Mouse (Mus musculus): ENCODE results near the gene Socs4. TPM values are rescaled to one million over a fixed set of nuclear protein-coding genes. Genes with fewer than 3 reads are reported as not detected.
A peak's percentile ranks its signal among the peaks of the same experiment; 100 is the strongest.

Gene Socs4
- total RNA-seq (2017) = 20.5 and 24.4 TPM in 2 replicates

DNA sequence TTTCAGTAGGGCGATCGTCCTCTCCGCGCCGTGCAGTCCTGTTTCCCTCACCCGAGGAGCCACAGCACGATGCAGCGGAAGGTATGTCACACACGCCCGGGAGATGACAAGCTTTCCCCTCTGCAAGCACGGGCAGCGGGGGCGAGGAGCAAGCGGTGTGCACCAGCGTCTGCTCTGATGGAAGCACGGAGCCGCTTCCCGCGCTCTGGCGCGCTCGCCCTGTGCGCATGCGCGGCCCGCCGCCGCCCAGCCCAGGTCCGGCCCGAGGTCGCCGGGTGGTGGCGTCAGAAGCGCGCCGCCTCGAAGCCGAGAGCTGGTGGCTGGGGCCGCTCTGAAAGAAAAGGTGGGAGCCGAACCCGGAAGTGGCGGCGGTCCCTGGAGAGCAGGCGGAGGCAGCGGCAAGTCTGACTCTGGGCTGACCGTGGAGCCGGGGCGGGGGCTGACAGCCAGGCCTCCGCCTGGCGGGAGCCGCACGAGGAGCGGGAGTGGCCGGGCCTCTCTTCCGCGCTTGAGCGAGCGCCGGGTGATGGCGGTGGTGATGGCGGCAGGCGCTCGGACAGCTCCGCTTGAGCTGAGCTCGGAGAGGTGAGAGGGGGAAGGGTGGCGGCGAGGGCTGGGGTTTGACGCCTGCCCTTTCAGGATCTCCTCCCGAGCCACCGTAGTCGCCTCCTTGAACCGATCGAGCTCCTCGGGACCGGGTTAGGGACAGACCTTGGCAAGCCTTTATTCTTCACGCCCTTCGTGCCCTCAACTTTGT is at the start of gene Socs4, which contains the start of gene Wdhd1:
Gene Socs4 (plus strand): TSS at position 295 of the 757 bp plus-strand sequence.
Gene Wdhd1 (minus strand): TSS at position 221 of the 757 bp plus-strand sequence.
- ATAC-seq (ENCODE audit: extremely low read depth, insufficient number of reproducible peaks, low FRiP score, poor library complexity, severe bottlenecking) = peak; percentile 85

DNA sequence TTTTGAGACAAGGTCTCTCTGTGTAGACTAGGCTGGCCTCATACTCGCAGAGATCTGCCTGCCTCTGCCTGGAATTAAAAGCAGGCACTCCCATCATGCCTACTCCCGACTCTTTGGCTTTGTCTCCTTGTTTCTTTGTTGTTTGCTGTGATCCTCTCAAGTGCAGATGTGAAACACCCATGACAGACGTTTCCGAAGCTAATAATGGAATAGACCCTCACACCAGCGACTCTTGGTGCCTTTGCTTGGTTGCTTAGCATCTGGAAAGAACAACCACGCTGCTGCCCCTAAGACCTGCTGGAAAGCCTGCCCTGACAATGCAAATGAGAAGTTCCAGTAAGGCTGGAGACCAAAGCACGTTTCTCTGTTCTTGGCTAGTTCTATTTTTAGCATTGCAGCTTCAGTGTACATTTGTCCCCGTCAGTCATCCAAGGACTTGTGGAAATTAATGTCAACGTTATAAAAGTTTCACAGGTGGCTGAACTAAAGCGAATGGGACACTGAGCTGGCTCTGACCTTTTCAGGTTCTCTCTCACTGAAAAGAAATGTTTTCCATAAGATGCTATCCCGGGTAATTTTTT is 46.8 kb upstream of the Socs4 start:
- no peak for ATAC-seq (ENCODE audit: extremely low read depth, insufficient number of reproducible peaks, low FRiP score, poor library complexity, severe bottlenecking)

DNA sequence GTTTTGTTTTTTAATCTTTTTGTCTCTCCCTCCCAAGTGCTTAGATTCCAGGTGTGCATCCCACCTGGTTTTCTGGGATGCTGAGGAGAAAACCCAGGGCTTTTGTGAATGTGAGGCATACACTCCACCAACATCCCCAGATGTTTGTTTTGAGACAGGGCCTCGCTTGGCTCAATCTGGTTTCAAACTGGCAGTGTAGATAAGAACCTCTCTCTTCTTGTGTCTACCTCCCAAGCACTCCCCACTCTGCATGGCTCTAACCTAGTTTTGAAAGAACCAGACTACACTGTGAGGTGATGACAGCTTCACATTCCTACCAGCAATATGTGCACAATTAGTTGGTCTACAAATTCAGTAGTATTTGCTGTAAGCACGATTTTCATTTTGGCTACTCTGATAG is 43.1 kb upstream of the Socs4 start:
- no peak for ATAC-seq (ENCODE audit: extremely low read depth, insufficient number of reproducible peaks, low FRiP score, poor library complexity, severe bottlenecking)

DNA sequence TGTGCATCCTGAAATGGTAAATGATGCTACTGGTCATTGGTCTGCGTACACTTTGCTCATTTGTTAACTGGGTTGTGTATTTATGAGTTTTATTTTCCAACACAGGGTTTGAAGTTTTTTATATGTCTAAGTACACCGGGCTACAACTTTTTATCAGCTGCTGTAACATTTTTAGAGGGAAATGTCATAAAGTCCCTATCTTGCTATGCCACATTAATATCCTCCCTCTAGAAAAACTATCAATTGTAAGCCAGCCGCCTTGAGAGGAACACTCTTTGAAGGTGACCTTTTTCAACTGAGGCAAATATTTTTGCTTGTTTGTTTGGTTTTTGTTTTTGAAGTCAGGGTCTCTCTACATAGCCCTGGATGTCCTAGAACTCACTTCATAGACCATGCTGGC is 42.7 kb upstream of the Socs4 start:
- no peak for ATAC-seq (ENCODE audit: extremely low read depth, insufficient number of reproducible peaks, low FRiP score, poor library complexity, severe bottlenecking)

DNA sequence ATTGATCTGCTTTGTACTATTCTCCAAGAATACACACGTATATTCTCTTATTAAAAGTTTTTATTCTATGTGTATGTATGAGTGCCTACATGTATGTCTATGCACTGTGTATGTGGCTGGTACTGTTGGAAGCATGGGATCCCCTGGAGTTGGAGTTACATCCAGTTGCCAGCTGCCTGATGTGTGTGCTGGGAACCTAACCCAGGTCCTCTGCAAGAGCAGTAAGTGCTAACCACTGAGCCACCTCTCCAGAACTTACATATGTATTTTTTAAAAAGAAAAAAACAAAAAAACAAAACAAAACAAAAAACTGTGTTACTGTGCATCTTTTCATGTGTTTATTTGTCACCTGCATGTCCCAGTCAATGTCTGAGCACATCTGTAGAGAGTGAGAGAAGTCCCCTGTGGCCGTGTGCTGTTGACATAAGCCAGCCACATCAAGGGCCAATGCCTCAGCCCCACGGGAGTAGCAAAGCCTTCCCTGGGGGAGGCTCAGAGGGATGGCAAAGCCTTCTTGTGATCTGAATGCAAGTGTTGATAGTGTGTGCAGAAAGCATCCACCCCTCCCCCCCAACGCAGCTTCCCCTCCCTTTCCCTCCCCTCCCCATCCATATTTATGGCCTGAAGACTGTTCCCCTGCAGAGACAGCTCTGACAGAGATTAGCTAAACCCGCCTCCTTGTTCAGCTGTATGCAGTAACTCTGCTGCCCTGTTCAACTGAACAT is 42.0 kb upstream of the Socs4 start:
- no peak for ATAC-seq (ENCODE audit: extremely low read depth, insufficient number of reproducible peaks, low FRiP score, poor library complexity, severe bottlenecking)

DNA sequence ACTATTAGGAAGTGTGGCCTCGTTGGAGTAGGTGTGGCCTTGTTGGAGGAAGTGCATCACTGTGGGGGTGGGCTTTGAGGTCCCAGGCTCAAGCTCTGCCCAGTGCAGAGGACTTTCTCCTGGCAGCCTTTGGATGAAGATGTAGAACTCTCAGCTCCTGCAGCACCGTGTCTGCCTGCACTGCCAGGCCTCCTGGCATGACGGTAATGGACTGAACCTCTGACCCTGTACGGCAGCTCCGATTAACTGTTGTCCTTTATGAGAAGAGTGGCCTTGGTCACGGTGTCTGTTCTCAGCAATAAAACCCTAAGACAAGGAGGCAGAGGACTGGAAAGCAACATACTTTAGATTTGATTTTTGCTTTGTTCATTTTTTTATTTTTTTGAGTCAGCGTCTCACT is 40.2 kb upstream of the Socs4 start:
- ATAC-seq (ENCODE audit: extremely low read depth, insufficient number of reproducible peaks, low FRiP score, poor library complexity, severe bottlenecking) = no peak

DNA sequence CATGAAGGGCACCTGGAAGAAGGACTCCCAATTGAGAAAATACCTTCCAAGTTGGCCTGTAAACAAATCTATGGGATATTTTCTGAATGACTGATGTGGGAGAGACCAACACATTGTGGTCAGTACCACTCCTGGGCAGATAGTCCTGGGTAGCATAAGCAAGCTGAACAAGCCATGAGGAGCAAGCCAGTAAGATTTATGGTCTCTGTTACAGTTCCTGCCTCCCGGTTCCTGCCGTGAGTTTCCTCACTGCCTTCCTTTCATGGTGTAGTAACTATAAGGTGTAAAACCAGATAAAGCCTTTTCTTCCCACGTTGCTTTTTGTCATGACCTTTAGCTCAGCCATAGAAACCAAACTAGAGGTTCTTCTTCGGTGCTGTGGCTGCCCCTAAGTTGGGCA is 39.4 kb upstream of the Socs4 start:
- ATAC-seq (ENCODE audit: extremely low read depth, insufficient number of reproducible peaks, low FRiP score, poor library complexity, severe bottlenecking) = no peak

DNA sequence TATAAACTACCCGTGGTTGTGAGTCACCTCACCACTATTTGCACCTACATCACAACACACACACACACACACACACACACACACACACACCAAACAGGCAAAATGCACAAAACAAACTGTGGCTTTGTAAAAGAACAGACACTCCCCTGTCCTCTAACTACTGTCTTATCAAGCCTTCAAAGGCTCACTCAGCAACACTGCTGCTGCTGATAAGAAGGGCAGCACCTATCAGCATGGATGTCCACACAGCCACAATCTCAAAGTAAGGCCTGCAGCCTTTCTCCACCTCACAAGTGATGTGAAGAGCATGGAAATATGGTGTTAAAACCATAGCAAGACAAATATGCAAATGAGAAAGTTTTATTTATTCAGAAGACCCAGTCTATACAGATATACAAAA is 36.1 kb upstream of the Socs4 start:
- ATAC-seq (ENCODE audit: extremely low read depth, insufficient number of reproducible peaks, low FRiP score, poor library complexity, severe bottlenecking) = no peak

DNA sequence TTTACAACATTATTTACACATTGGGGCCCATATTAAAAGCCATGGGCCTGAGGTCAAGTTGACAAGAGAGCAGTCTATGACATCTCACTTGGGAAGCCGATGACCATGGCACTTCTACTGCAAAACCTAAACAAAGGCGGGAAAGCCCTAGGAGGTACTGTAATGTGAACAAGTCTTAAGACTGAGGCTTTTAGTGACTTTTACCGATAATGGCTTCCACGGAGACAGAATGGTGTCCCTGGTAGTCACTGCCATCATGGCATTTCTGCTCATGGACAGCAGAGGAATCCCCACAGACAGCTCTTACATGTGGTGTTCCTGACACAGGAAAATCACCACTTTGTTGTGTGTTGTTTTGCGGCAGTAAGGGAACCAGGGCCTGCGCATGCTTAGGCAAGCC is 35.7 kb upstream of the Socs4 start:
- no peak for ATAC-seq (ENCODE audit: extremely low read depth, insufficient number of reproducible peaks, low FRiP score, poor library complexity, severe bottlenecking)

DNA sequence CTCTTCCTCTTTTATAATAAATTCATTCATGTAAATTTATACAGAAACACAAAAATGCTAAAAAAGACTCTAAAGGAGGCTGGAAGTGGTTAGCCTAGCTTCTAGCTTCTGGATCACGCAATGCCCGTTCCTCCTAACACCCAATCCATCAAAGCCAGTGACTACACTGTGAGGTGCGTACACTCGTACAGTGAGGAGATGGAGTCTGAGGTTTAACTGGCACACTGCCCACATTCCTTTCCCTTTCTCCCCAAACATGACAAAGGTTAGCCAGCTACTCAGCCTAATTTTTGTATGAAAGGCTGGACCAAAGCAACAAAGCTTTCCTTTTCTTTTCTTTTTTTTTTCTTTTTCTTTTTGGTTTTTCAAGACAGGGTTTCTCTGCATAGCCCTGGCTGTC is 34.0 kb upstream of the Socs4 start:
- no peak for ATAC-seq (ENCODE audit: extremely low read depth, insufficient number of reproducible peaks, low FRiP score, poor library complexity, severe bottlenecking)

DNA sequence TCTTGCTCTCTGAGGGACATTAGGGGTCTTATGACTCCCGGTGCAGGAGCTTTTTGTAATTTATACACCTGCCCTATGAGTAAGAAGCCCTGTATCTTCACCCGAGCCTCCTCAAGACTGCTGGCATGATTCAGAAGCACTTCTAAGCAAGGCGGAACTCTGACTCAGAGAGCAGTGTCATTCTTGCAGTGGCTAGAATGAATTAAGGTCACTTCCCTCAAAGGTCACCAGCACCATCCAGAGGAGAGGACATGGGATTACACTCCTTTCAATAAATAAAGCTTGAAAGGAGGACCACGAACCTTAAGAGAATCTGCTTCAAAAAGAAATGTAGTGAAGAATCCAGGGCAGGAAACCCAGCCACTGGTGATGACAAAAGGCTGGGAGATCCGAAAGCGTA is 26.9 kb upstream of the Socs4 start:
- ATAC-seq (ENCODE audit: extremely low read depth, insufficient number of reproducible peaks, low FRiP score, poor library complexity, severe bottlenecking) = no peak

DNA sequence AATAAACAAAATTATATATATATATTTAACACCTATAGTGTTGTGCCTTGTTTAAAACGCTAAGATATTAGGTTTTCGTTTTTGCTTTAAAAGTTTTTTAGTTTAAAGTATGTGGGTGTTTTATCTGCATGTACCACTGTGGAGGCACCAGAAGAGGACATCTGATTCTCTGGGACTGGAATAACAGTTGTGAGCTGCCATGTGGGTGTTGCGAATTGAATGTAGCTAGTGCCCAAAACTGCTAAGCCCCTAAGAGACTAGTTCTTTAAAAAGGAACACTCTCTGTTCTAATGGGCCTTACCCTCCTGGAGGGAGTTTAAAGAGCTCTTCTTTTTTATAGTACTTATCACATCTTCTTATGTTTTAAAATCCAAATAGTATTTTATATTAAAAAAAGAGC is 11.9 kb upstream of the Socs4 start:
- no peak for ATAC-seq (ENCODE audit: extremely low read depth, insufficient number of reproducible peaks, low FRiP score, poor library complexity, severe bottlenecking)

DNA sequence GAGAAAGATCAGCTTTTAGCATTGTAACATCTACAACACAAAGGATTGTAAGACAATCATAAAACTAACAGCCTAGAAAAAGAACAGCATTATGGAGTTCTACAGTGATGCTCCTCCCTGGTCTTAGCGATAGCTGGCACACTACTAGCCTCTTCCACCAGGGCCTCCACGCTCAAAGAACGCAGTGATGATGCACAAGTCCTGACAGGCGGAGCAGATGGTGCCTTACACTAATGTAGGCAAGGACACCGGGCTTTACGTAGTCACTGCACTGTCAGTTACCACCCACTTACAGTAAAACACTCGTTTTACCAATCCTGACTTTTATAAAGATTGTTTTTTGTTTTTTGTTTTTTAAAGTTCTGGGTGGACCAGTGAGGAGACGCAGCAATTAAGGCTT is 10.9 kb upstream of the Socs4 start:
- no peak for ATAC-seq (ENCODE audit: extremely low read depth, insufficient number of reproducible peaks, low FRiP score, poor library complexity, severe bottlenecking)

DNA sequence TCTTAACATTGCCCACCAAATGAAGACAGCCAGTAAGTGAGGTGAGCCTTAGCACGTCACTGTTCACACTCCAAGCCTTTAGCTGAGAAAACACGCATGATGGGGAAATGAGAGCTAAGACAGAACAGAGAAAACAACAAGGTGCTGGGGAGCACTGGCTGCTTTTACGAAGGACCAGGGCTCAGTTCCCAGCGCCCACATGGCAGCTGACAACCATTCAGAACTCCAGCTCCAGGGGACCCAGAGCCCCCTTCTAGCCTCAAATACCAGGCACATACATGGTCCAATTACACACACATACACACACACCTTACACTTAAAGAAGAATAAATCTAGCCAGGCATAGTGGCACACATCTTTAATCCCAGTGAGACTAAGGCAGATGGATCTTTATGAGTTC is 7.7 kb upstream of the Socs4 start:
- ATAC-seq (ENCODE audit: extremely low read depth, insufficient number of reproducible peaks, low FRiP score, poor library complexity, severe bottlenecking) = no peak

DNA sequence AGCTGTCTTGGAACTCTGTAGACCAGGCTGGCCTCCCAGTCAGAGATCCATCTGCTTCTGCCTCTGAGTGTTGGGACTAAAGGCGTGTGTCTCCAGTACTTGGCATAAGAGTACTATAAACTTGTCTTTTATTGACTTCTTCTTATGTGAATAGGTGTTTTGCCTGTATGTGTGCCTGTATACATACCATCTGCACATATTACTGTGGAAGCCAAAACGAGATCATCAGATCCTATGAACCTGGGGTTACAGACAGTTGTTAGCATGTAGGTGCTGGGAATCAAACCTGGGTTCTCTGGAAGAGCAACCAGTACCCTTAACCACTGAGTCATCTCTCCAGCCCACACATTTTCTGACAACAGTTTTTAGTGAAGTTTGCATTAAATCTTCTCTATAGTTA is 7.0 kb upstream of the Socs4 start:
- ATAC-seq (ENCODE audit: extremely low read depth, insufficient number of reproducible peaks, low FRiP score, poor library complexity, severe bottlenecking) = no peak

DNA sequence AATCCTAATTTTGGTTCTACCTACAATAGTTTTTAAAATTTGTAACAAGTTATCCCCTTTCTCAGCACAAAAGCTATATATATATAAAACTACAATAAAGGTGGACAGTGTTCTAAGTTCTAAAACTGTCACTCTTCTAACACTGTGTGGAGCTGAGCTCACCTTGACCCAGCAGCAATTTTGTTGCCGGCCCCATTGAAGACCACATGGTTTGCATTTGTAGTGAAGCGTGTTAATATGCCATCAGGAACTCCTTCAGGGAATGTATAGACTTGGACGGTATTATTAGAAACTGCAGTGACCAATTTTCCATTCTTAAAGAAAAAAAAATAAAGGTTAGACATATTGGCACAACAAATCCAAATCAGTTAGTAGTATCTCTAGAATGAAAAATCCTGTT is 3.0 kb upstream of the Socs4 start:
- ATAC-seq (ENCODE audit: extremely low read depth, insufficient number of reproducible peaks, low FRiP score, poor library complexity, severe bottlenecking) = no peak

DNA sequence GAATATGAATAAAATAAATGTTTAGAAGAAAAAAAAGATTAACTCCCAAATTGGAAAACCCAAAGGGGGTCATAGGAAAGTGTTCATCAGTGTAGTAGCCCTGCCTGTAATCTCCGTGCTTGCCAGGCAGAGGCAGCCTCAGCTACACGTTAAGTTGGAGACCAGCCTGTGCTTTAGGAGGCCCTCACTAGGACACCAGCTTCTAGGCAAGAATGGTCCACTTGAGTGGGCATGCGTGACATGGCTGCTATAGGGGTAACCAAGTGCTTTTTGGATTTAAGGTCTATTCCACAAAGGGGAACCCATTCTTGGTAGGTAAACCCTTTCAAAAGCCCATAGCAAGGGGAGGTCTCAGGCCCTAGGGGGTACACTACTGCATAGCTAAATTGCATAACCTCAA is 1.3 kb upstream of the Socs4 start:
- ATAC-seq (ENCODE audit: extremely low read depth, insufficient number of reproducible peaks, low FRiP score, poor library complexity, severe bottlenecking) = no peak

DNA sequence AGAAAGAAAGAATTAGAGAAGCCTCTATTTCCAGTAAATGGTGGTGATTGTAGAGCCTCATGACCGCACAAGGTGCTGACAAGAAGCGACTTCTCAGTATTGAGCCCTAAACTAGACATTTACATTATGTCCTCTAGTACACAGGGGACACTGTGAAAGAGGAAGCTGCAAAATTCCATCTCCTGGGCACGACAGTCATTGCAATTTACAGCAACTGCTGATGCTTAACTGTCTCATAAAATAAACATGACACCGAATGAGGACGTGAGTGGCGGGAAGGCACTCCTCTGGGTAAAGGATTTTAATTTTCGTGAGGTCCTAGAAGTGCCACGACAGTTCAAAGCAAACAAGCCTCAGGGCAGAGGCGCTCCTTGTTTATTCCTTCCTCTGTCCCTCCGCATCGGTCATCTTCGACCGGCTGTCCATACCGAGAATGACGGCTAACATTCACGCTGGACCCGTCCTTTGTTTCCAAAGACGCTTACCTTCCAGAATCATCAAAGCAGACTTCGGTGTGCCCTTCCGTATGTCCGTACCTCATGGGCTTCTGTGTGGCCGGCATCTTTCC is 611 bp upstream of the Socs4 start:
- ATAC-seq (ENCODE audit: extremely low read depth, insufficient number of reproducible peaks, low FRiP score, poor library complexity, severe bottlenecking) = peak; percentile 53

DNA sequence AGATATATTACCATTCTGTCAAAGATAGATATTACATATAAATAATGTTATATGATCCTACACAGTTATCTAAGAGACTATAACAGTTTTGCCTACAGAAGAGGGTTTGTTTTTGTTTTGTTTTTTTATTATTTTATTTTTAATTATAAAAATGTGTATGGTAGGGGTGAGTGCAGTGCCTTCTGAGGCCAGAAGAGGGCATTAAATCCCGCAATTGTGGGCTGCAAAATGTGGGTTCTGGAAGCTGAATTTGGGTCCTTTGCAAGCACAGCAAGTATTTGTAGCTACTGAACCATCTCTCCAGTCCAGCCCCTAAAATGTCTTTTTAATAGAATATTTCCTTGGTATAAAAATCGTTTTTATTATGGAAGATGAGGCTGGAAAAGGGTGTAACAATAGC is 2.3 kb downstream of the Socs4 start:
- no peak for ATAC-seq (ENCODE audit: extremely low read depth, insufficient number of reproducible peaks, low FRiP score, poor library complexity, severe bottlenecking)

DNA sequence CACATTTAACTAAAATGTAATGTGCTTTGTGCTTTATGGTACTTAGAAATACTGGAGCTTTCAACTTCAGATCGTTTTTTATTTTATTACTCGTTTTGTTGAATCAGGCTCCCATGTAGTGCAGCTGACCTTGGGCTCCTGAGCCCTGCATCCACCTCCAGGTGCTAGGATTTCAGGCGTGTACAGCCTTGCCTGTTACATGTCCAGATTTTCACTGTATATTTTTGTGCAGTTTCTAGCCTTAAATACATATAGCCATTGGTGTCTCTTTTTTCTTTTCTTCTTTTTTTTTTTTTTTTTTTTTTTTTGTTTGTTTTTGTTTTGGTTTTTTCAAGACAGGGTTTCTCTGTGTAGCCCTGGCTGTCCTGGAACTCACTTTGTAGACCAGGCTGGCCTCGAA is 4.8 kb downstream of the Socs4 start:
- ATAC-seq (ENCODE audit: extremely low read depth, insufficient number of reproducible peaks, low FRiP score, poor library complexity, severe bottlenecking) = no peak

All from neutrophil, adult 5-6 weeks (primary cell).